Mouse (Mus musculus) layer of hippocampus, adult 2 months (tissue): ENCODE data around the gene B3gnt4. TPM values are rescaled to one million over a fixed set of nuclear protein-coding genes. Genes with fewer than 3 reads are reported as not detected.

Experiments used
- DNase-seq, 2 experiments: peaks; one replicate each; pipeline ENCODE4 v3.0.0; 2022; ENCODE audit warnings: low spot score in 2 of 2
- H3K27ac ChIP-seq: fragments of 200-600 bp; 2 replicates; pipeline ENCODE4 v1.8.1; 2022
- H3K4me3 ChIP-seq: fragments of 200-600 bp; 2 replicates; pipeline ENCODE4 v1.8.1; 2022; ENCODE audit warnings: mild to moderate bottlenecking
- CTCF ChIP-seq: fragments of 200-600 bp; conservative IDR thresholded peaks from 2 replicates; pipeline ENCODE4 v1.8.1; 2022; ENCODE audit warnings: antibody characterized with exemption, mild to moderate bottlenecking, moderate library complexity
- microRNA-seq, 2 experiments: library from miRNA; unstranded; fragments of <30 nt; microRNA quantifications; one replicate each; pipeline ENCODE4 v1.2.0; 2021
- total RNA-seq, 2 experiments: library from RNA; stranded (reverse); gene quantifications; 2 replicates each; pipeline ENCODE4 v1.2.3; 2021

Gene B3gnt4
- total RNA-seq, 2 experiments from 2014 or later, result 1.2 TPM

DNA sequence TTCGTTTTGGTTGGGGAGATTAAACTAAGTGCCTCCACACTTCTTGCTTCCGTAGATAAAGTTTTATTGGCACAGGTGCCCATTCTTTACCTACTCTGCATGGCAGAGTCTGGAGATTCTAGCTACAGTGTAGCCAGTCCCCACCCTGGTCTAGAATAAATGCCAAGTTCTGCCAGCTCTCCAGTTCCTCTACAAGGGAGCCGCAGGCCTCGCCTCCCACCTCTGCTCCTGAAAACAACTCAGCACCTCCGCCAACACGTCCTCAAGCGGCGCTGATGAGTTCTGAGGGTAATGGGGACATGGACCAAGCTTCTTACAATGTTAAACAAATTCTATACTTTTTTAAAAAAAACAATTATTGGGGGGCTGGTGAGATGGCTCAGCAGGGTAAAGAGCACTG, 49.3 kb downstream of the B3gnt4 start:
- no peak for TF ChIP-seq CTCF
- no peak for DNase-seq
- no peak overlapping the region for H3K4me3 ChIP-seq
- H3K27ac ChIP-seq, result no peak overlapping the region

GRCm38 (mm10) chr5:123561128-123561527, 50.9 kb downstream of the B3gnt4 start:
- DNase-seq, result no peak
- no peak overlapping the region for H3K4me3 ChIP-seq
- TF ChIP-seq CTCF, result no peak
- H3K27ac ChIP-seq, result no peak overlapping the region

Small RNA genes within 50 kb of the gene (microRNA-seq; reads per million reads assigned to microRNA genes)
- gene Mir7647, result 2.2 to 3.8 reads per million in 2 experiments

Other genes starting within 250 kb of the B3gnt4 start
- 10 to 100 TPM; 67.4 to 70.2 TPM for gene Bcl7a, start 166.6 kb upstream of the B3gnt4 start, total RNA-seq
- 10 to 100 TPM; 17.7 to 18.3 TPM for gene Mlxip, start 115.7 kb upstream of the B3gnt4 start, total RNA-seq
- gene Lrrc43, start 21.2 kb upstream of the B3gnt4 start, total RNA-seq, result 1 to 10 TPM in 1 of 2 experiments, under 1 TPM in 1; 0.39 to 1.0 TPM
- not detected for gene Il31, start 21.0 kb upstream of the B3gnt4 start, total RNA-seq
- 10 to 100 TPM; 33.3 to 35.4 TPM for gene Diablo, start 13.7 kb downstream of the B3gnt4 start, total RNA-seq
- gene Gm49027, start 15.0 kb downstream of the B3gnt4 start, total RNA-seq, result 1 to 10 TPM; 4.9 to 8.6 TPM
- 10 to 100 TPM; 87.1 to 87.4 TPM for gene Vps33a, start 62.6 kb downstream of the B3gnt4 start, total RNA-seq
- gene Clip1, start 174.2 kb downstream of the B3gnt4 start, total RNA-seq, result 100 to 1,000 TPM; 136 to 144 TPM
- gene Zcchc8, start 210.6 kb downstream of the B3gnt4 start, total RNA-seq, result 10 to 100 TPM; 54.4 to 56.0 TPM
- 100 to 1,000 TPM in 1 of 2 experiments, 10 to 100 TPM in 1; 93.7 to 109 TPM for gene Rsrc2, start 239.0 kb downstream of the B3gnt4 start, total RNA-seq
- 1 to 10 TPM; 2.2 to 2.8 TPM for gene Kntc1, start 239.3 kb downstream of the B3gnt4 start, total RNA-seq